Mouse (Mus musculus): ENCODE data around the gene Cpn1. TPM values are rescaled to one million over a fixed set of nuclear protein-coding genes. Genes with fewer than 3 reads are reported as not detected.

Cpn1 gene
- polyA plus RNA-seq (2017; shearing (Covaris generic)): not detected

GRCm38 (mm10) chr19:43986069-43986794 is at the start of gene Cpn1:
Cpn1 (minus strand) TSS chr19:43986556.

GRCm38 (mm10) chr19:44028972-44029371 is 42.6 kb upstream of the Cpn1 start, which contains the start of gene Cyp2c23:
Cyp2c23 (minus strand) TSS chr19:44029208.

GRCm38 (mm10) chr19:43939769-43940689 is 46.3 kb downstream of the Cpn1 start, which contains the start of gene Dnmbp:
Dnmbp (minus strand) TSS chr19:43940191.

Other genes with a start within 250 kb of the Cpn1 start
- 10 to 100 TPM; 11.1 to 14.6 TPM for gene Cutc, start 233.6 kb downstream of the Cpn1 start, polyA plus RNA-seq (2017; shearing (Covaris generic))
- 10 to 100 TPM; 22.0 to 23.5 TPM for gene Cox15, start 233.6 kb downstream of the Cpn1 start, polyA plus RNA-seq (2017; shearing (Covaris generic))
- gene Abcc2, start 204.4 kb downstream of the Cpn1 start, polyA plus RNA-seq (2017; shearing (Covaris generic)): under 1 TPM; 0.06 to 0.53 TPM
- 1 to 10 TPM; 4.0 to 5.5 TPM for gene Dnmbp, start 46.4 kb downstream of the Cpn1 start, polyA plus RNA-seq (2017; shearing (Covaris generic))
- gene Cyp2c23, start 42.7 kb upstream of the Cpn1 start, polyA plus RNA-seq (2017; shearing (Covaris generic)): under 1 TPM in 1 of 2 experiments, not detected in 1; 0.21 TPM
- gene Erlin1, start 83.2 kb upstream of the Cpn1 start, polyA plus RNA-seq (2017; shearing (Covaris generic)): 1 to 10 TPM; 2.9 to 8.7 TPM
- gene Chuk, start 120.9 kb upstream of the Cpn1 start, polyA plus RNA-seq (2017; shearing (Covaris generic)): 10 to 100 TPM; 75.2 to 77.6 TPM
- 10 to 100 TPM; 31.9 to 41.8 TPM for gene Cwf19l1, start 149.3 kb upstream of the Cpn1 start, polyA plus RNA-seq (2017; shearing (Covaris generic))
- gene Bloc1s2, start 159.9 kb upstream of the Cpn1 start, polyA plus RNA-seq (2017; shearing (Covaris generic)): 100 to 1,000 TPM; 111 to 113 TPM
- gene Pkd2l1, start 205.9 kb upstream of the Cpn1 start, polyA plus RNA-seq (2017; shearing (Covaris generic)): under 1 TPM in 1 of 2 experiments, not detected in 1; 0.06 TPM
- under 1 TPM in 1 of 2 experiments, not detected in 1; 0.06 TPM for gene Scd3, start 216.7 kb upstream of the Cpn1 start, polyA plus RNA-seq (2017; shearing (Covaris generic))

Measured in activated CD4-positive, CD25-positive, alpha-beta regulatory T cell (primary cell).